ENCODE assay signal across 14 mouse cellular contexts in the genomic region with DNA sequence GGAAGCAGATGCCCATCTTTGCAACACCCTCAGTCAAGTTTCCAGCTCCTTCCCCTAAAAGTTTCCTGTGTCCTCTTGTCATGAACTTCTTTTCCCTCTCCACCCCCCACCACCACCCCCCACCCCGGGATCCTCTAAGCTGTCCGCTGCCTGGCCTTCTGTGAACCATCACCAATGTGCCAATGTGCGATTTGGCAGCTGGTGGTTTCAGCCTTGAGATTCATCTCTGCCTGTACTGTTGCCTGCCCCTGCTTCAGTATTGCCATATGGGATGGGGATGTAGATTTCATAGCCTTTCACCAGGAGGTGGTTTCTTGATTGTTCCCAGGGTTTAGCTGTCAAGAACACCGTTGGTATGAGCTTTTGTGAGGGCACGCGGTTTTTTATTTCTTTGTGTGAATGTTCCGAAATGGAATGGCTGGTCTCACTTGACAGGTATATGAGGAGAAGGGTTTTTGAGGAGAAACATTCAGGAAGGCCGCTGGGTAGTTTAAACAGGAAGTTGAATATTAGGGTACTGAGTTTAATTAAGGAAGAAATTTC.
A peak's percentile ranks its signal among the peaks of the same experiment; 100 is the strongest.
DNase-seq lines count a peak whose midpoint lies in the region; ATAC-seq lines count a peak whose summit lies in the region.
"Had no signal": no experiment of that assay in that cellular context is flagged by ENCODE, and none has a peak within 500 bp of the region (broad histone marks: within the 10 kb centered on the region; RNA-seq: fewer than 3 reads in every experiment).

No protein-coding gene starts in this region.

- WGBS in forebrain, embryonic 11.5 days, result 75% methylated on average over 8 of the region's 8 CpGs
- WGBS in forebrain, embryonic 14.5 days, result 74% methylated on average over 8 of the region's 8 CpGs
- 72% methylated on average over 8 of the region's 8 CpGs for WGBS in midbrain, embryonic 12.5 days
- 71% methylated on average over 8 of the region's 8 CpGs for WGBS in midbrain, embryonic 15.5 days
- 49% methylated on average over 8 of the region's 8 CpGs for WGBS in embryonic facial prominence, embryonic 12.5 days
- WGBS in limb, embryonic 15.5 days, result 37% methylated on average over 8 of the region's 8 CpGs
- 72% methylated on average over 8 of the region's 8 CpGs for WGBS in kidney, embryonic 16.5 days

- no peak for ATAC-seq in forebrain, embryonic 11.5 days (replicated peaks; ENCODE audit: low FRiP score)
- no peak for ATAC-seq in forebrain, embryonic 14.5 days
- no peak for ATAC-seq in midbrain, embryonic 12.5 days (ENCODE audit: low FRiP score, low read depth)
- ATAC-seq in midbrain, embryonic 15.5 days (replicated peaks), result no peak
- ATAC-seq in embryonic facial prominence, embryonic 12.5 days (ENCODE audit: insufficient number of reproducible peaks, insufficient read depth, low FRiP score, low TSS enrichment), result no peak
- no peak for ATAC-seq in limb, embryonic 15.5 days (ENCODE audit: insufficient number of reproducible peaks, low FRiP score, low TSS enrichment, low read depth)
- ATAC-seq in kidney, embryonic 16.5 days (ENCODE audit: low FRiP score, low TSS enrichment), result no peak

- no peaks in the 10 kb centered on the region for H3K36me3 ChIP-seq in forebrain, embryonic 11.5 days (ENCODE audit: control insufficient read depth, insufficient read depth, low read length)
- H3K36me3 ChIP-seq in forebrain, embryonic 14.5 days (ENCODE audit: control insufficient read depth, insufficient read depth, low read length), result no peaks in the 10 kb centered on the region
- H3K36me3 ChIP-seq in midbrain, embryonic 12.5 days, result no peaks in the 10 kb centered on the region
- no peaks in the 10 kb centered on the region for H3K36me3 ChIP-seq in midbrain, embryonic 15.5 days (replicated peaks)
- no peaks in the 10 kb centered on the region for H3K36me3 ChIP-seq in embryonic facial prominence, embryonic 12.5 days
- H3K36me3 ChIP-seq in limb, embryonic 15.5 days, result no peaks in the 10 kb centered on the region
- H3K36me3 ChIP-seq in kidney, embryonic 16.5 days (ENCODE audit: insufficient read depth, low read length), result no peaks in the 10 kb centered on the region
- H3K36me3 ChIP-seq: heart, embryonic 12.5 days; neural tube, embryonic 15.5 days had no signal

- DNase-seq in forebrain, embryonic 11.5 days (ENCODE audit: low spot score), result peak; percentile 48
- DNase-seq in forebrain, embryonic 14.5 days (ENCODE audit: low spot score), result no peak
- DNase-seq: adrenal gland, postnatal 10 days; lung, postnatal 10 days; right cerebral cortex, postnatal 25 days; thymus, postnatal 36 days had no signal

- H3K4me1 ChIP-seq in forebrain, embryonic 11.5 days (replicated peaks; ENCODE audit: control insufficient read depth, insufficient read depth, low read length), result peaks cover 16% of the 10 kb centered on the region
- H3K4me1 ChIP-seq in forebrain, embryonic 14.5 days (ENCODE audit: control insufficient read depth, insufficient read depth, low read length), result peaks cover 12% of the 10 kb centered on the region
- peaks cover 28% of the 10 kb centered on the region for H3K4me1 ChIP-seq in midbrain, embryonic 12.5 days
- peaks cover 20% of the 10 kb centered on the region for H3K4me1 ChIP-seq in midbrain, embryonic 15.5 days
- H3K4me1 ChIP-seq in embryonic facial prominence, embryonic 12.5 days, result peaks cover 37% of the 10 kb centered on the region
- peaks cover 42% of the 10 kb centered on the region for H3K4me1 ChIP-seq in limb, embryonic 15.5 days
- peaks cover 15% of the 10 kb centered on the region for H3K4me1 ChIP-seq in kidney, embryonic 16.5 days (ENCODE audit: insufficient read depth, low read length)

- no peak overlapping the region for H3K9ac ChIP-seq in forebrain, embryonic 11.5 days (ENCODE audit: low read length)
- H3K9ac ChIP-seq in forebrain, embryonic 14.5 days (ENCODE audit: low read length), result no peak overlapping the region
- no peak overlapping the region for H3K9ac ChIP-seq in midbrain, embryonic 12.5 days (replicated peaks)
- no peak overlapping the region for H3K9ac ChIP-seq in midbrain, embryonic 15.5 days
- no peak overlapping the region for H3K9ac ChIP-seq in embryonic facial prominence, embryonic 12.5 days
- no peak overlapping the region for H3K9ac ChIP-seq in limb, embryonic 15.5 days
- H3K9ac ChIP-seq in kidney, embryonic 16.5 days (replicated peaks; ENCODE audit: low read length), result no peak overlapping the region
- H3K9ac ChIP-seq: heart, embryonic 12.5 days; neural tube, embryonic 15.5 days had no signal

- no peaks in the 10 kb centered on the region for H3K9me3 ChIP-seq in forebrain, embryonic 11.5 days (ENCODE audit: control insufficient read depth, low read length)
- no peaks in the 10 kb centered on the region for H3K9me3 ChIP-seq in forebrain, embryonic 14.5 days (replicated peaks; ENCODE audit: control insufficient read depth, low read length)
- H3K9me3 ChIP-seq in midbrain, embryonic 12.5 days, result no peaks in the 10 kb centered on the region
- H3K9me3 ChIP-seq in midbrain, embryonic 15.5 days, result no peaks in the 10 kb centered on the region
- H3K9me3 ChIP-seq in embryonic facial prominence, embryonic 12.5 days, result no peaks in the 10 kb centered on the region
- no peaks in the 10 kb centered on the region for H3K9me3 ChIP-seq in limb, embryonic 15.5 days
- H3K9me3 ChIP-seq in kidney, embryonic 16.5 days (ENCODE audit: low read length), result no peaks in the 10 kb centered on the region
- H3K9me3 ChIP-seq: heart, embryonic 12.5 days; neural tube, embryonic 15.5 days had no signal

- no peaks in the 10 kb centered on the region for H3K27me3 ChIP-seq in forebrain, embryonic 11.5 days (ENCODE audit: control insufficient read depth, insufficient read depth, low read length)
- no peaks in the 10 kb centered on the region for H3K27me3 ChIP-seq in forebrain, embryonic 14.5 days (replicated peaks; ENCODE audit: control insufficient read depth, insufficient read depth, low read length)
- no peaks in the 10 kb centered on the region for H3K27me3 ChIP-seq in midbrain, embryonic 12.5 days
- no peaks in the 10 kb centered on the region for H3K27me3 ChIP-seq in midbrain, embryonic 15.5 days (replicated peaks)
- no peaks in the 10 kb centered on the region for H3K27me3 ChIP-seq in embryonic facial prominence, embryonic 12.5 days
- no peaks in the 10 kb centered on the region for H3K27me3 ChIP-seq in limb, embryonic 15.5 days
- H3K27me3 ChIP-seq in kidney, embryonic 16.5 days (ENCODE audit: insufficient read depth, low read length), result no peaks in the 10 kb centered on the region
- H3K27me3 ChIP-seq: heart, embryonic 12.5 days; neural tube, embryonic 15.5 days had no signal

- no peak overlapping the region for H3K4me3 ChIP-seq in forebrain, embryonic 11.5 days (ENCODE audit: low read depth, low read length)
- H3K4me3 ChIP-seq in forebrain, embryonic 14.5 days (ENCODE audit: low read depth, low read length), result no peak overlapping the region
- H3K4me3 ChIP-seq in midbrain, embryonic 12.5 days, result no peak overlapping the region
- no peak overlapping the region for H3K4me3 ChIP-seq in midbrain, embryonic 15.5 days
- no peak overlapping the region for H3K4me3 ChIP-seq in embryonic facial prominence, embryonic 12.5 days
- H3K4me3 ChIP-seq in limb, embryonic 15.5 days, result no peak overlapping the region
- H3K4me3 ChIP-seq in kidney, embryonic 16.5 days (ENCODE audit: low read length), result no peak overlapping the region
- H3K4me3 ChIP-seq: heart, embryonic 12.5 days; myocyte; neural tube, embryonic 15.5 days had no signal

- no peak overlapping the region for H3K27ac ChIP-seq in forebrain, embryonic 11.5 days (ENCODE audit: low read depth, low read length)
- no peak overlapping the region for H3K27ac ChIP-seq in forebrain, embryonic 14.5 days (ENCODE audit: low read depth, low read length)
- peak overlapping the region; percentile 78; the same call in 1 of the 2 replicates for H3K27ac ChIP-seq in midbrain, embryonic 12.5 days (replicated peaks)
- no peak overlapping the region for H3K27ac ChIP-seq in midbrain, embryonic 15.5 days
- H3K27ac ChIP-seq in embryonic facial prominence, embryonic 12.5 days, result peak overlapping the region; percentile 65; the same call in 1 of the 2 replicates
- peak overlapping the region; percentile 7; the same call in 1 of the 2 replicates for H3K27ac ChIP-seq in limb, embryonic 15.5 days
- H3K27ac ChIP-seq in kidney, embryonic 16.5 days (ENCODE audit: low read length), result no peak overlapping the region
- H3K27ac ChIP-seq: neural tube, embryonic 15.5 days had no signal

- H3K4me2 ChIP-seq in forebrain, embryonic 11.5 days (ENCODE audit: low read depth, low read length, severe bottlenecking), result no peak overlapping the region
- no peak overlapping the region for H3K4me2 ChIP-seq in forebrain, embryonic 14.5 days (ENCODE audit: low read length)
- H3K4me2 ChIP-seq in midbrain, embryonic 12.5 days (replicated peaks), result no peak overlapping the region
- no peak overlapping the region for H3K4me2 ChIP-seq in midbrain, embryonic 15.5 days
- H3K4me2 ChIP-seq in embryonic facial prominence, embryonic 12.5 days (replicated peaks), result no peak overlapping the region; the same call in 1 of the 2 replicates
- no peak overlapping the region for H3K4me2 ChIP-seq in limb, embryonic 15.5 days
- no peak overlapping the region for H3K4me2 ChIP-seq in kidney, embryonic 16.5 days (replicated peaks; ENCODE audit: low read depth, low read length)
- H3K4me2 ChIP-seq: heart, embryonic 12.5 days; neural tube, embryonic 15.5 days had no signal

Comparison
In these comparisons a context has a peak if more than half of its experiments do, and no peak if none do; other contexts are left out.
1. H3K27ac ChIP-seq: peak in midbrain, embryonic 12.5 days (single experiment), embryonic facial prominence, embryonic 12.5 days (single experiment) and limb, embryonic 15.5 days (single experiment); none in forebrain, embryonic 11.5 days (single experiment), forebrain, embryonic 14.5 days (single experiment), midbrain, embryonic 15.5 days (single experiment) and kidney, embryonic 16.5 days (single experiment).